15 mouse cellular contexts compared by ENCODE assay signal in genomic region chr10:99750146-99750545, GRCm38 (mm10). TPM values are rescaled to one million over a fixed set of nuclear protein-coding genes. Genes with fewer than 3 reads are reported as not detected.
"Had no signal": no experiment of that assay in that cellular context is flagged by ENCODE, and none has a peak within 500 bp of the region (broad histone marks: within the 10 kb centered on the region; RNA-seq: fewer than 3 reads in every experiment).

No protein-coding gene starts in this region.

- H3K27me3 ChIP-seq: liver, embryonic 13.5 days; lung, embryonic 15.5 days; neural tube, embryonic 12.5 days had no signal

- H3K4me3 ChIP-seq: layer of hippocampus, adult 2 months; liver, embryonic 13.5 days; lung, embryonic 15.5 days; midbrain, embryonic 10.5 days; neural tube, embryonic 12.5 days had no signal

- H3K27ac ChIP-seq: layer of hippocampus, adult 2 months; liver, embryonic 13.5 days; lung, embryonic 15.5 days; midbrain, embryonic 10.5 days; neural tube, embryonic 12.5 days had no signal

- DNase-seq: kidney, adult 18-20 months; kidney, postnatal 10 days; liver; liver, embryonic 13.5 days; liver, postnatal 0 days; midbrain, embryonic 14.5 days; right cerebral cortex, postnatal 14 days; thymus, postnatal 36 days had no signal

- H3K9me3 ChIP-seq: liver, embryonic 13.5 days; lung, embryonic 15.5 days; midbrain, embryonic 10.5 days; neural tube, embryonic 12.5 days had no signal

- H3K9ac ChIP-seq: liver, embryonic 13.5 days; liver, postnatal 0 days; lung, embryonic 15.5 days; neural tube, embryonic 12.5 days had no signal

- H3K36me3 ChIP-seq: liver, embryonic 13.5 days; lung, embryonic 15.5 days; midbrain, embryonic 10.5 days; neural tube, embryonic 12.5 days had no signal

- ATAC-seq: liver, postnatal 0 days had no signal

- H3K4me1 ChIP-seq: liver, embryonic 13.5 days; lung, embryonic 15.5 days; midbrain, embryonic 10.5 days; neural tube, embryonic 12.5 days had no signal

- H3K4me2 ChIP-seq: liver, embryonic 13.5 days; lung, embryonic 15.5 days; neural tube, embryonic 12.5 days had no signal

RNA-seq across cellular contexts. Expression of gene Csl, which starts 9.3 kb away (rescaled TPM):
- polyA plus RNA-seq: kidney, embryonic 14.5 days; limb, embryonic 11.5 days; liver, embryonic 13.5 days; liver, postnatal 0 days; lung, embryonic 15.5 days; small intestine, adult 2 months had no signal
